Mouse (Mus musculus): ENCODE data around the gene Hdc. TPM values are rescaled to one million over a fixed set of nuclear protein-coding genes. Genes with fewer than 3 reads are reported as not detected.

Hdc gene
- polyA plus RNA-seq, 1 experiment from 2014 or later: 1.4 TPM

GRCm38 (mm10) chr2:126591304-126591703 lies 27.8 kb downstream of the Hdc start:
- ATAC-seq (ENCODE audit: insufficient read depth): no peak

GRCm38 (mm10) chr2:126587468-126587867 lies 31.6 kb downstream of the Hdc start:
- no peak overlapping the region for H3K9ac ChIP-seq
- H3K4me1 ChIP-seq (ENCODE audit: insufficient read depth): no peaks in the 10 kb centered on the region
- H3K27ac ChIP-seq (ENCODE audit: low read depth): no peak overlapping the region
- no peaks in the 10 kb centered on the region for H3K27me3 ChIP-seq (ENCODE audit: insufficient read depth, low read length)
- H3K4me2 ChIP-seq: no peak overlapping the region
- H3K36me3 ChIP-seq (ENCODE audit: insufficient read depth): no peaks in the 10 kb centered on the region
- ATAC-seq (ENCODE audit: insufficient read depth) (no peak), DNase-seq (no peak)
- whole genome bisulfite sequencing: 78% methylated on average over 3 of the region's 3 CpGs
- no peaks in the 10 kb centered on the region for H3K9me3 ChIP-seq (ENCODE audit: low read depth, low read length)
- no peak overlapping the region for H3K4me3 ChIP-seq (ENCODE audit: low read depth, low read length)
- TF ChIP-seq CTCF (IDR thresholded peaks at IDR 0.05; ENCODE audit: low read depth): no peak

More at GRCm38 (mm10) chr2:126591304-126591703, 27.8 kb downstream of the Hdc start:
- no peaks in the 10 kb centered on the region for H3K9me3 ChIP-seq (ENCODE audit: low read depth, low read length)
- 89% methylated on average over 4 of the region's 4 CpGs for WGBS
- no peak overlapping the region for H3K9ac ChIP-seq
- no peak for DNase-seq
- H3K4me3 ChIP-seq (ENCODE audit: low read depth, low read length): no peak overlapping the region
- H3K27ac ChIP-seq (ENCODE audit: low read depth): no peak overlapping the region
- H3K4me1 ChIP-seq (ENCODE audit: insufficient read depth): no peaks in the 10 kb centered on the region
- H3K27me3 ChIP-seq (ENCODE audit: insufficient read depth, low read length): no peaks in the 10 kb centered on the region
- TF ChIP-seq CTCF (IDR thresholded peaks at IDR 0.05; ENCODE audit: low read depth): no peak
- no peaks in the 10 kb centered on the region for H3K36me3 ChIP-seq (ENCODE audit: insufficient read depth)
- H3K4me2 ChIP-seq: no peak overlapping the region

DNA sequence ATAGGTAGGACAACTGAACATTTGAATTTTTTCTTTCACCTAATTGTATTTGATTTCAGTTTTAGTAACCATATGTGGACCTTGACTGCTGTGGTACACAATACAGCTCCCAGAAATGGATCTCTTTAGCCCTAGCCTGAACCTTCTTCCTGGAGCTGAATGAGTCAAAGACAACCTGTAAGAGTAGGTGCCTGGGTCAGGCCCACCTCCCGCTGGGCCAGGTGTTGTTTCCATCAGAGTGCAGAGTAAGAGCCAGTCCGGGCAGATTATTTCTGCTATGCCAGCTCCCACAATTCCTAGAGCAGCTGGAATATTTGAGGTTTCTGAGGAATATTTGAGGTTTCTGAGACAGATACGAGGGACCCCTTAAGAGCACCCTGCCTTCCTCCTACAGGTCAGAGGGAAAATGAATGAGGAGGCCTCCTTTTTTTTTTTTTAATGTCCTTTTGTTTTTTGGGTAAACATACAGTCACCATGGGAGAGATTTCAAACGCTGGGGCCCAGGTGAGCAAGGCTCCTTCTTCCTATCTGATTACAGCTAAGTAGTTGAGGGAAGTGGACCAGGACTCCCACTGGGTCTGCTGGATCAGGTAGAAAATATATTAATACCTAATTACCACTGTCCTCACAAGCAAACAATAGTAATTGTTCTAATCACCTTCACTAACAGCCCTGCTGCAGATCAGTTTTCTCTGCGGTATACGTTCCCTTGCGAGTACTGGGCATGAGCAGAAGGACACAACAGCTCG lies 34.3 kb downstream of the Hdc start:
- no peak for DNase-seq
- 70% methylated on average over 8 of the region's 8 CpGs for WGBS
- H3K27ac ChIP-seq (ENCODE audit: low read depth): no peak overlapping the region
- ATAC-seq (ENCODE audit: insufficient read depth): no peak
- H3K36me3 ChIP-seq (ENCODE audit: insufficient read depth): no peaks in the 10 kb centered on the region
- H3K4me2 ChIP-seq: no peak overlapping the region
- no peak overlapping the region for H3K9ac ChIP-seq
- H3K4me3 ChIP-seq (ENCODE audit: low read depth, low read length): no peak overlapping the region
- no peaks in the 10 kb centered on the region for H3K4me1 ChIP-seq (ENCODE audit: insufficient read depth)
- TF ChIP-seq CTCF (IDR thresholded peaks at IDR 0.05; ENCODE audit: low read depth): no peak
- H3K27me3 ChIP-seq (ENCODE audit: insufficient read depth, low read length): no peaks in the 10 kb centered on the region
- no peaks in the 10 kb centered on the region for H3K9me3 ChIP-seq (ENCODE audit: low read depth, low read length)

DNA sequence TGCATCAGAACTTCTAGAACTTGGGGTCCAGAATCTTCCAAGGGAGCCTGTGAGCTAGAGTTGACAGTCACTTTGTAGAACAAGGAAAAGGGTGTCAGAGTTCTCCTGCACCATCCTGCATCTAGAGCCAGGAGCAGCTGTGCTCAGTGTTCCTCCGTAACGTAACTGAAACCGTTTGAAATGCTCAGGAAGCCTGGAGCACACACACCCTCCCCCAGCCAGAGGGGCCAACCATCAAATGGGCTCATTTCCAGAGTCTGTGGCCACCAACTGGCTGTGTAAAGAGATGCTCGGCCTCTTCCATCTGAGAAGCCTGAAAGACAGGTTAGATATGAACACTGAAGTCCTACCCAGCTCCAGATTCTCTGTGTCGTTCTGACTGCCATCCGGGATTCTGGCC lies 35.1 kb downstream of the Hdc start:
- no peaks in the 10 kb centered on the region for H3K9me3 ChIP-seq (ENCODE audit: low read depth, low read length)
- TF ChIP-seq CTCF (IDR thresholded peaks at IDR 0.05; ENCODE audit: low read depth): no peak

DNA sequence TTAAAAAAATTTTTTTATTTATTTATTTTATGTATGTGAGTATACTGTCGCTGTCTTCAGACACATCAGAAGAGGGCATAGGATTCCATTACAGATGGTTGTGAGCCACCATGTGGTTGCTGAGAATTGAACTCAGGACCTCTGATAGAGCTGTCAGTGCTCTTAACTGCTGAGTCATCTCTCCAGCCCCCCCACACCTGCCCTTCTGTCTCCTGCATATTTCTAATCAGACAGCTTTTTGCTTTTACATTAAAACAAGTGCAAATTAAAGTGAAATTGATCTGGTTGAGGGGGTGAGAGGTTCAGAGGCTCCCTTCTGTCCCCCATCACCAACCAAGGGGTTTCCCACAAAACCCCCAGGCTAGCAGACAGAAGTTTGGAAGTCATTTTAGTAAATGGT lies 39.8 kb downstream of the Hdc start:
- Histone ChIP-seq H3K9me3 (ENCODE audit: low read depth, low read length) (no peaks in the 10 kb centered on the region; the same call in 1 of the 2 replicates), H3K27me3 (ENCODE audit: insufficient read depth, low read length) (no peaks in the 10 kb centered on the region), H3K9ac (no peak overlapping the region), H3K27ac (ENCODE audit: low read depth) (no peak overlapping the region), H3K4me2 (no peak overlapping the region), H3K4me1 (ENCODE audit: insufficient read depth) (no peaks in the 10 kb centered on the region), H3K4me3 (ENCODE audit: low read depth, low read length) (no peak overlapping the region), H3K36me3 (ENCODE audit: insufficient read depth) (no peaks in the 10 kb centered on the region)
- no peak for TF ChIP-seq CTCF (IDR thresholded peaks at IDR 0.05; ENCODE audit: low read depth)
- 84% methylated on average over 1 of the region's 1 CpGs for WGBS
- ATAC-seq (ENCODE audit: insufficient read depth) (no peak), DNase-seq (no peak)

More for the DNA sequence above, 35.1 kb downstream of the Hdc start:
- WGBS: 61% methylated on average over 6 of the region's 6 CpGs
- DNase-seq: no peak
- Histone ChIP-seq H3K9ac (no peak overlapping the region), H3K27ac (ENCODE audit: low read depth) (no peak overlapping the region), H3K4me3 (ENCODE audit: low read depth, low read length) (no peak overlapping the region), H3K4me1 (ENCODE audit: insufficient read depth) (no peaks in the 10 kb centered on the region), H3K27me3 (ENCODE audit: insufficient read depth, low read length) (no peaks in the 10 kb centered on the region), H3K4me2 (no peak overlapping the region), H3K36me3 (ENCODE audit: insufficient read depth) (no peaks in the 10 kb centered on the region)
- ATAC-seq (ENCODE audit: insufficient read depth): no peak

- no peaks in the 10 kb centered on the region for H3K27me3 ChIP-seq (ENCODE audit: insufficient read depth, low read length)
- H3K27ac ChIP-seq (ENCODE audit: low read depth): no peak overlapping the region
- H3K4me2 ChIP-seq: no peak overlapping the region
- no peak for ATAC-seq (ENCODE audit: insufficient read depth)
- no peak overlapping the region for H3K4me3 ChIP-seq (ENCODE audit: low read depth, low read length)
- H3K36me3 ChIP-seq (ENCODE audit: insufficient read depth): no peaks in the 10 kb centered on the region
- no peak overlapping the region for H3K9ac ChIP-seq
- DNase-seq: no peak
- whole genome bisulfite sequencing: 78% methylated on average over 5 of the region's 5 CpGs
- H3K9me3 ChIP-seq (ENCODE audit: low read depth, low read length): no peaks in the 10 kb centered on the region; the same call in 1 of the 2 replicates
- TF ChIP-seq CTCF (IDR thresholded peaks at IDR 0.05; ENCODE audit: low read depth): no peak
- H3K4me1 ChIP-seq (ENCODE audit: insufficient read depth): no peaks in the 10 kb centered on the region
Measured at GRCm38 (mm10) chr2:126577362-126577761, 41.7 kb downstream of the Hdc start.

DNA sequence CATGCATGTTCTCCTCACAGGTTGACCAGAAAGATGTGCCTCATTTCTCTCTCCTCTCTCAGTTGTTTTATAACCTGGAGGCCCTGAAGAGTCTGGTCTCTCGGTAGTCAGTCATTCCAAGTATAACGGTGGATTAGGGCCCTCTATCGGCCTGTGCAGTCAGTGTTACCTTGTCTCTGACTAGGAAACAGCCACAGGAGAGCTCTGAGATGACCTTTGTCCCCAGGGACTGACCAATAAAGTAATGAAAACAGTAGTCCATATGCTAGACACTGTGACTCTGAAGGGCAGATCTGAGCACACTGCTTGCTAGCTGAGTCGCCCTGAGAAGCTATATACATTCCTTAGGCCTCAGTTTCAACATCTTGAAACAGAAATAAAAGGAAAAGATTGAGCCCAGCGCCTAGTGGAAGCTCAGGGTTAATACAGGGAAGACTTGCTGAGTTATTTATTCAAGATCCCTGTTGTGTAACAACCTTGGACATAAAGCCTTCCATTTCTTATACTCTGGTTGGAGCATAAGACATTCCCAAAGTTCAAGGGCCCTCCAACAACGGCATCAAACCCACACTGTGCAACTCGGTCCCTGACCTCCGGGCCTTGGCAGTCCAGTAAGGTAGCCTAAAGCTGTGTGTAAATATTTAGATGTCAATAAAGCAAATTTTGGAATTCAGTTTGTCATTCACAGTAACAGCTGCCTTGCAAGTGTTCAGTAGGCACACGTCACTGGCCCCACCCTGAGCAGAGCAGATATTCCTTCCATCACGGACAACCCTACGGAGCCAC lies 43.5 kb downstream of the Hdc start:
- no peak for DNase-seq
- H3K4me1 ChIP-seq (ENCODE audit: insufficient read depth): no peaks in the 10 kb centered on the region
- no peak overlapping the region for H3K9ac ChIP-seq
- H3K27me3 ChIP-seq (ENCODE audit: insufficient read depth, low read length): no peaks in the 10 kb centered on the region
- no peaks in the 10 kb centered on the region for H3K36me3 ChIP-seq (ENCODE audit: insufficient read depth)
- H3K4me3 ChIP-seq (ENCODE audit: low read depth, low read length): no peak overlapping the region
- peaks cover 5% of the 10 kb centered on the region; the same call in 1 of the 2 replicates for H3K9me3 ChIP-seq (ENCODE audit: low read depth, low read length)
- no peak for ATAC-seq (ENCODE audit: insufficient read depth)
- H3K4me2 ChIP-seq: no peak overlapping the region
- no peak for TF ChIP-seq CTCF (IDR thresholded peaks at IDR 0.05; ENCODE audit: low read depth)
- WGBS: 79% methylated on average over 11 of the region's 11 CpGs
- H3K27ac ChIP-seq (ENCODE audit: low read depth): no peak overlapping the region

Measured in lung, embryonic 14.5 days (tissue).